Mouse (Mus musculus) lung, embryonic 14.5 days (tissue): ENCODE results near the gene Zfp663. TPM values are rescaled to one million over a fixed set of nuclear protein-coding genes. Genes with fewer than 3 reads are reported as not detected.

Experiments used
- ATAC-seq: fragments of 200-750 bp; cut with Nextera tagmentation; 2 replicates; pipeline ENCODE4 v1.8.0; 2017; ENCODE audit warnings: mild to moderate bottlenecking, moderate TSS enrichment, moderate library complexity; ENCODE audit not compliant: insufficient read depth
- DNase-seq: peaks from one replicate; pipeline ENCODE4 v3.0.0-alpha.2; 2015
- H3K27ac ChIP-seq: fragments of 300-500 bp; sonication (generic); 2 replicates; pipeline ENCODE4 v1.5.1; 2014; ENCODE audit warnings: low read depth, mild to moderate bottlenecking, moderate library complexity
- H3K27me3 ChIP-seq: fragments of 300-500 bp; sonication (generic); 2 replicates; pipeline ENCODE4 v1.6.1; 2014; ENCODE audit warnings: low read length, control low read depth; ENCODE audit not compliant: insufficient read depth
- H3K36me3 ChIP-seq: fragments of 300-500 bp; sonication (generic); 2 replicates; pipeline ENCODE4 v1.6.1; 2014; ENCODE audit warnings: control low read depth; ENCODE audit not compliant: insufficient read depth
- H3K4me1 ChIP-seq: fragments of 300-500 bp; sonication (generic); 2 replicates; pipeline ENCODE4 v1.6.1; 2014; ENCODE audit warnings: antibody characterized with exemption, control low read depth; ENCODE audit not compliant: insufficient read depth
- H3K4me2 ChIP-seq: fragments of 300-500 bp; sonication (generic); 2 replicates; pipeline ENCODE4 v1.6.1; 2014; ENCODE audit warnings: mild to moderate bottlenecking
- H3K4me3 ChIP-seq: fragments of 300-500 bp; sonication (generic); 2 replicates; pipeline ENCODE4 v1.5.1; 2014; ENCODE audit warnings: low read depth, low read length
- H3K9ac ChIP-seq: fragments of 300-500 bp; sonication (generic); 2 replicates; pipeline ENCODE4 v1.6.1; 2014
- H3K9me3 ChIP-seq: fragments of 300-500 bp; sonication (generic); 2 replicates; pipeline ENCODE4 v1.6.1; 2016; ENCODE audit warnings: low read depth, low read length, control low read depth
- CTCF ChIP-seq: IDR thresholded peaks from 2 replicates; pipeline ENCODE4 v1.5.1; 2016; ENCODE audit warnings: antibody characterized with exemption, low read depth
- WGBS: fragments of 180-500 bp; shearing (Covaris S2); extraction: QIAGEN DNeasy Blood & Tissue Kit; methylation state at CpG from one replicate; pipeline ENCODE4 v1.1.7; 2014; 5-methylcytosine and 5-hydroxymethylcytosine counted together
- polyA plus RNA-seq: library from polyadenylated mRNA; unstranded; fragments of >200 nt; fragmentation: Nextera tagmentation; extraction: Ambion mirVana; gene quantifications from 2 replicates; pipeline ENCODE4 v1.2.1, GENCODE M21; 2014

Gene Zfp663
- polyA plus RNA-seq, 1 experiment from 2014 or later = 1.1 TPM

DNA sequence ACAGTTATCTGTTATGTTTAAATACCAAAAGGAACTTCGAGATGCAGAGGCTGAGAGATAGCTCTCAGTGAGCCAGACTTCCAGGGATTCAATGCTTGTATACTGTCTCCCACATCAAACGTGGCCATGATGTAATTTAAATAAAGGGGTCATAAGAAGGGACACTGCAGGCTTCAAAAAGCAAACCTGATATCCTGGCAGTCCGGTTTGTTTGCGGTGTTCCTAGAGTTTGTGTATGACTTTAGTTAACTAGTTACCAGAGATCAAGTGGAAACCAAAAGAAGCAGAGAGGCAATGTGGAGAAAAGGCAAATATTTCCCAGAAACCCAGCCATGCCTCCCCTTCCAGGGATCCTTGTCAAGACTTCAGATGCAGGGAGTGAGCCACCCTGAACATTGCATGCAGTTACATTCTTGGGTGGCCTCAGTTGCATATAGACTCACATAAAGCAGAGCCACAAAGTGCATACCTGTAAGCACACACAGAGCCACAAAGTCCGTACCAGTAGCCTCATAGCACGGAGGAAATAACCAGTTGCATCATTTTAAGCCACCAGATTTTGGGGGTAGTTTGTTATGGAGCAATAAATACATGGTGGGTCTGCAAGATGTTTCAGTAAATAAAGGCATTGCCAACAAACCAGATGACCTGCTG, 20.9 kb upstream of the Zfp663 start:
- no peak for DNase-seq
- no peak for TF ChIP-seq CTCF
- Histone ChIP-seq H3K4me2 (no peak overlapping the region), H3K9me3 (no peaks in the 10 kb centered on the region), H3K4me1 (0 out of 2 replicates have a peak, but pooled peaks cover 4% of the 10 kb centered on the region), H3K27ac (no peak overlapping the region), H3K27me3 (no peaks in the 10 kb centered on the region), H3K9ac (no peak overlapping the region), H3K4me3 (no peak overlapping the region), H3K36me3 (peaks cover 25% of the 10 kb centered on the region)
- ATAC-seq = no peak
- WGBS = 54% methylated on average over 6 of the region's 6 CpGs

DNA sequence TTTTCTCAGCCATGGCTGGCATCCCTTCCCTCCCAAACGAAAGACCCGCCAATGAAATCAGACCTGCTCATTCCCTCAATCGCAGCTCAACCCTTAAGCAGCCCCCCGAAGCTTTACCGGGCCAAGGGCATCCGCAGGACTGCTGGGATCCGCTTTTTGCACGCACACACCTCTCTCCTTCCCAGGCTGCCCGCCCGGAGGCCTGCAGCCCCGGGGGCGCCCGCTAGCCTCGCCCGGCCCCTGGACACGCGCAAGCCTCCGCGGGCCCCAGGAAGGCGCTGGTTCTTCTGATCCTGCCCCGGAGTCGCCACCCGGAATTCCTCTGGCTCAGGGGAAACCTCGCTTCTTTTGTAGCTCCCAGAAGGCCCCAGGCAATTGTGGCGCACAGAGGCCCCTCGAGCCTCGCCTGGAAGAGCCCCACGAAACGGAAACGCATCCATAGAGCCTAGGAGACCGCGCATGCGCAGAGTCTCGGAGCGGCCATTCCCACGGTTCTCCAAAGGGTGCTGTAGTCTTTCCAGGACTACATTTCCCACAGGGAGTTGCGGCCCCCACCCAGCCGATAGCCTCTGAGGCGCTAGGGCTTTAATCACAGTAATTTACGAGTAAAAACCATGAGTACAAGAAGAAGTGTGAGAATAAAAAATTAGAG, 19.4 kb upstream of the Zfp663 start, which contains the start of gene Zfp334:
Zfp334 (minus strand) TSS at position 416 of the 652 bp plus-strand sequence.
- DNase-seq (peak; percentile 99), ATAC-seq (peak; percentile 94)
- peak within 1 kb of the TSS; percentile 72 for H3K4me2 ChIP-seq
- TF ChIP-seq CTCF = no peak
- H3K27ac ChIP-seq = peak within 1 kb of the TSS; percentile 71
- H3K4me1 ChIP-seq = 0 out of 2 replicates have a peak, but pooled peaks cover 4% of the 10 kb centered on the region
- H3K4me3 ChIP-seq = peak within 1 kb of the TSS; percentile 76
- under 1% methylated on average over 40 of the region's 40 CpGs for WGBS
- no peaks in the 10 kb centered on the region for H3K9me3 ChIP-seq
- H3K9ac ChIP-seq = peak within 1 kb of the TSS; percentile 89
- no peaks in the 10 kb centered on the region for H3K27me3 ChIP-seq
- H3K36me3 ChIP-seq = peaks cover 40% of the 10 kb centered on the region

- peak overlapping the region; percentile 72 for H3K4me2 ChIP-seq
- peaks cover 46% of the 10 kb centered on the region for H3K36me3 ChIP-seq
- no peak for TF ChIP-seq CTCF
- peak; percentile 38 for DNase-seq
- peak overlapping the region; percentile 76 for H3K4me3 ChIP-seq
- H3K4me1 ChIP-seq = 0 out of 2 replicates have a peak, but pooled peaks cover 4% of the 10 kb centered on the region
- no peak for ATAC-seq
- no peaks in the 10 kb centered on the region for H3K9me3 ChIP-seq
- H3K27me3 ChIP-seq = no peaks in the 10 kb centered on the region
- WGBS = 8% methylated on average over 4 of the region's 4 CpGs
- peak overlapping the region; percentile 89 for H3K9ac ChIP-seq
- peak overlapping the region; percentile 71 for H3K27ac ChIP-seq
These were observed 18.8 kb upstream of the Zfp663 start for GRCm38 (mm10) chr2:165387370-165387769.

DNA sequence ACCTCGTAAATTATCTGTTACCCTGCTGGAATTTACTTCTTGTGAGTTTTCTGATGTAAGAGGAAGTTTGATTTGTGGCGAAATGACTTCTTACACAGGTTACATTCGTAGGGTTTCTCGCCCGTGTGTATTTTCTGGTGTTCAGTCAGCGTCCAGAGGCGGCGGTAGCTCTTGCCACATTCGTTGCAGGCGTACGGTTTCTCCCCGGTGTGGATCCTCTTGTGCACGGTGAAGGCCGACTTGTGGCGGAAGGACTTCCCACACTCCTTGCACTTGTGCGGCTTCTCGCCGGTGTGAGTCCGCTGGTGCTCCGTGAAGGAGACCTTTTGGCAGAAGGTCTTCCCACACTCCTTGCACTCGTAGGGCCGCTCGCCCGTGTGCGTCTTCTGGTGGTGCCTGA, 11.5 kb upstream of the Zfp663 start:
- WGBS = 96% methylated on average over 25 of the region's 25 CpGs
- no peaks in the 10 kb centered on the region for H3K27me3 ChIP-seq
- DNase-seq (no peak), ATAC-seq (no peak)
- H3K4me2 ChIP-seq = no peak overlapping the region
- H3K4me1 ChIP-seq = no peaks in the 10 kb centered on the region
- no peak overlapping the region for H3K4me3 ChIP-seq
- peaks cover 11% of the 10 kb centered on the region; the same call in 1 of the 2 replicates for H3K9me3 ChIP-seq
- peaks cover 93% of the 10 kb centered on the region for H3K36me3 ChIP-seq
- TF ChIP-seq CTCF = no peak
- no peak overlapping the region for H3K9ac ChIP-seq
- no peak overlapping the region for H3K27ac ChIP-seq

DNA sequence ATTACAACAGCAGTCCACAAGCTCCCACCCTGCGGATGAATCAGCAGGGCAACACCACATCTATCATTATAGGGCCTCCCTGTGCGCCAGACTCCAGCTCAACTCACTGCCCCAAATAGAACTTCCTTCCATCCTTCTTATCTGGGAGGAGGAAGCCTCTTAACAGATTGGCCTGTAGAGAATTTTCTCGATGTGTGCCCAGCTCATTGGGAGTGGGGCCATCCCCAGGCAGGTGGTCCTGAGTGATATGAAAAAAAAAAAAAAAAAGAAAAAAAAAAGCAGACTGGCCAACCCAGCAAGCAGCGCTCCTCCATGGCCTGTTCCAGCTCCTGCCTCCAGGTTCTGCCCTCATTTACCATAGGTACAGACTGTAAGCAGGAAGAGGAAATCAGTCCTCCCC, 7.5 kb upstream of the Zfp663 start:
- H3K9ac ChIP-seq = no peak overlapping the region
- WGBS = 50% methylated on average over 4 of the region's 4 CpGs
- no peak for TF ChIP-seq CTCF
- no peak for ATAC-seq
- peaks cover 58% of the 10 kb centered on the region for H3K36me3 ChIP-seq
- H3K9me3 ChIP-seq = peaks cover 8% of the 10 kb centered on the region; the same call in 1 of the 2 replicates
- no peaks in the 10 kb centered on the region for H3K27me3 ChIP-seq
- H3K4me2 ChIP-seq = no peak overlapping the region
- H3K27ac ChIP-seq = no peak overlapping the region
- no peaks in the 10 kb centered on the region; the same call in 1 of the 2 replicates for H3K4me1 ChIP-seq
- H3K4me3 ChIP-seq = no peak overlapping the region
- DNase-seq = peak; percentile 19

GRCm38 (mm10) chr2:165375478-165375877, 6.9 kb upstream of the Zfp663 start:
- H3K4me2 ChIP-seq = no peak overlapping the region
- H3K9ac ChIP-seq = no peak overlapping the region
- H3K4me1 ChIP-seq = no peaks in the 10 kb centered on the region; the same call in 1 of the 2 replicates
- peaks cover 53% of the 10 kb centered on the region for H3K36me3 ChIP-seq
- ATAC-seq (no peak), DNase-seq (no peak)
- WGBS = 90% methylated on average over 5 of the region's 5 CpGs
- TF ChIP-seq CTCF = no peak
- H3K27me3 ChIP-seq = no peaks in the 10 kb centered on the region
- no peak overlapping the region for H3K27ac ChIP-seq
- H3K9me3 ChIP-seq = peaks cover 3% of the 10 kb centered on the region; the same call in 1 of the 2 replicates
- H3K4me3 ChIP-seq = no peak overlapping the region

DNA sequence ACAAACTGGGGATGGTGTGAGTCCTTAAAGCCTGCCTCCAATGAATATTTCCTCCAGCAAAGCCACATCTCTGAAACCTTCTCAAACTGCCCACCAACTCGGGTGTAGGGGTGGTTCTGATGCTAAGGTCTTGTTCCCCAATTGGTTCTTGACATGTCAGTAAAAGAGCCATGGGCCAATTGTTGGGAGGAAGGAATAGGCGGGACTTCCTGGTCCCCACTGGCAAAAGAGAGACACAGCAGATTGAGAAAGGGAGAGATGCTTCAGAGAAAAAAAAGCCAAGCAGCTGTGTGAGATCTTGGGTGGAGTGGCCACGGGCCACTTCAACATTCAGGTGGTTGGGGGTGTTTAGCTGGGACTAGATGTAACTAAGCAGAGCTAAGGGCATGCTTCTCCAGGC, 2.5 kb upstream of the Zfp663 start:
- 25% methylated on average over 3 of the region's 3 CpGs for WGBS
- no peak overlapping the region for H3K4me2 ChIP-seq

More for the DNA sequence above, 2.5 kb upstream of the Zfp663 start:
- Histone ChIP-seq H3K9ac (no peak overlapping the region), H3K9me3 (no peaks in the 10 kb centered on the region), H3K4me3 (no peak overlapping the region), H3K27ac (no peak overlapping the region), H3K36me3 (peaks cover 14% of the 10 kb centered on the region; the same call in 1 of the 2 replicates), H3K4me1 (peaks cover 11% of the 10 kb centered on the region), H3K27me3 (peaks cover 10% of the 10 kb centered on the region; the same call in 1 of the 2 replicates)
- TF ChIP-seq CTCF = no peak
- no peak for ATAC-seq
- DNase-seq = peak; percentile 20
